Mouse (Mus musculus) forebrain, embryonic 14.5 days (tissue): Measurements from ENCODE around the gene Afg3l1. TPM values are rescaled to one million over a fixed set of nuclear protein-coding genes. Genes with fewer than 3 reads are reported as not detected.
A peak's percentile ranks its signal among the peaks of the same experiment; 100 is the strongest.
"Not testable (repeated sequence)": the region's sequence is repeated elsewhere in the genome, so short reads cannot be mapped to it uniquely, and the experiment has no call there.

Experiments used
- ATAC-seq: fragments of 200-750 bp; cut with Nextera tagmentation; 2 replicates; pipeline ENCODE4 v1.8.0; 2017; ENCODE audit warnings: mild to moderate bottlenecking, moderate library complexity
- DNase-seq: peaks from one replicate; pipeline ENCODE4 v3.0.0-alpha.2; 2015; ENCODE audit warnings: low spot score
- H3K27ac ChIP-seq: fragments of 300-500 bp; sonication (generic); 2 replicates; pipeline ENCODE4 v1.5.1; 2014; ENCODE audit warnings: low read depth, mild to moderate bottlenecking, control low read depth, low read length, moderate library complexity
- H3K27me3 ChIP-seq: fragments of 300-500 bp; sonication (generic); replicated peaks from 2 replicates; pipeline ENCODE4 v1.6.1; 2014; ENCODE audit warnings: low read length, control low read depth, mixed read lengths; ENCODE audit not compliant: control insufficient read depth, insufficient read depth
- H3K36me3 ChIP-seq: fragments of 300-500 bp; sonication (generic); 2 replicates; pipeline ENCODE4 v1.6.1; 2014; ENCODE audit warnings: low read length, control low read depth; ENCODE audit not compliant: control insufficient read depth, insufficient read depth
- H3K4me1 ChIP-seq: fragments of 300-500 bp; sonication (generic); 2 replicates; pipeline ENCODE4 v1.6.1; 2014; ENCODE audit warnings: antibody characterized with exemption, low read length, control low read depth; ENCODE audit not compliant: control insufficient read depth, insufficient read depth
- H3K4me2 ChIP-seq: fragments of 300-500 bp; sonication (generic); 2 replicates; pipeline ENCODE4 v1.6.1; 2014; ENCODE audit warnings: mild to moderate bottlenecking, control low read depth, low read length
- H3K4me3 ChIP-seq: fragments of 300-500 bp; sonication (generic); 2 replicates; pipeline ENCODE4 v1.5.1; 2014; ENCODE audit warnings: low read depth, low read length, control low read depth
- H3K9ac ChIP-seq: fragments of 300-500 bp; sonication (generic); 2 replicates; pipeline ENCODE4 v1.6.1; 2014; ENCODE audit warnings: mild to moderate bottlenecking, low read length, control low read depth, moderate library complexity
- H3K9me3 ChIP-seq: fragments of 300-500 bp; sonication (generic); replicated peaks from 2 replicates; pipeline ENCODE4 v1.6.1; 2016; ENCODE audit warnings: low read length, control low read depth, mixed read lengths; ENCODE audit not compliant: control insufficient read depth
- WGBS: fragments of 180-500 bp; shearing (Covaris S2); extraction: QIAGEN DNeasy Blood & Tissue Kit; methylation state at CpG from one replicate; pipeline ENCODE4 v1.1.7; 2014; 5-methylcytosine and 5-hydroxymethylcytosine counted together
- polyA plus RNA-seq: library from polyadenylated mRNA; unstranded; fragments of >200 nt; fragmentation: Nextera tagmentation; extraction: Ambion mirVana; gene quantifications from 2 replicates; pipeline ENCODE4 v1.2.1, GENCODE M21; 2014

Afg3l1 gene
- polyA plus RNA-seq, 1 experiment from 2014 or later, result 26.6 TPM

GRCm38 (mm10) chr8:123452149-123452548 is 25.6 kb upstream of the Afg3l1 start:
- H3K4me1 ChIP-seq, result no peaks in the 10 kb centered on the region
- WGBS, result 90% methylated on average over 4 of the region's 4 CpGs
- no peaks in the 10 kb centered on the region for H3K27me3 ChIP-seq
- no peak overlapping the region for H3K4me3 ChIP-seq
- H3K4me2 ChIP-seq, result no peak overlapping the region
- no peak overlapping the region for H3K9ac ChIP-seq
- H3K9me3 ChIP-seq, result no peaks in the 10 kb centered on the region
- ATAC-seq (no peak), DNase-seq (no peak)
- no peak overlapping the region for H3K27ac ChIP-seq
- peaks cover 45% of the 10 kb centered on the region for H3K36me3 ChIP-seq

DNA sequence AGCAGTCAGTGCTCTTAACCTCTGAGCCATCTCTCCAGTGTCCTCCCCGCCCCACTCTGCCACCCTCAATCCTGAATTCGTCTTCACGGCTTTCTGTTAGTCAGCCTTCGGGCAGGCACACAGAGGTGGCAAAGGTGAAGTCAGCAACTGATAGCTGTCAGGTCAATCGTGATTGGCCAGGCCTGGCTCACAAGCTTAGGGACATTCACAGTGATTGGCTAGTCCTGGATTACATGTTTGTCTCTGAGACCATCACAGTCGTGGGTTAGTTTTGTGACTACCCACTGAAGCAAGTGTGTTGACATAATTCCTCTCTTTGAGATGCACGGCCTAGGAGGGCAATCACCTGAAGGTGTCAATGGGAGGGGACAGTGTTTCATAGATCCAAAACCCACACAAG is 24.4 kb upstream of the Afg3l1 start:
- H3K4me1 ChIP-seq, result no peaks in the 10 kb centered on the region
- H3K4me3 ChIP-seq, result no peak overlapping the region
- 85% methylated on average over 7 of the region's 7 CpGs for WGBS
- H3K9me3 ChIP-seq, result no peaks in the 10 kb centered on the region
- peaks cover 54% of the 10 kb centered on the region for H3K36me3 ChIP-seq
- no peaks in the 10 kb centered on the region for H3K27me3 ChIP-seq
- H3K27ac ChIP-seq, result no peak overlapping the region
- no peak overlapping the region for H3K9ac ChIP-seq
- ATAC-seq, result no peak
- no peak overlapping the region for H3K4me2 ChIP-seq
- DNase-seq, result no peak

DNA sequence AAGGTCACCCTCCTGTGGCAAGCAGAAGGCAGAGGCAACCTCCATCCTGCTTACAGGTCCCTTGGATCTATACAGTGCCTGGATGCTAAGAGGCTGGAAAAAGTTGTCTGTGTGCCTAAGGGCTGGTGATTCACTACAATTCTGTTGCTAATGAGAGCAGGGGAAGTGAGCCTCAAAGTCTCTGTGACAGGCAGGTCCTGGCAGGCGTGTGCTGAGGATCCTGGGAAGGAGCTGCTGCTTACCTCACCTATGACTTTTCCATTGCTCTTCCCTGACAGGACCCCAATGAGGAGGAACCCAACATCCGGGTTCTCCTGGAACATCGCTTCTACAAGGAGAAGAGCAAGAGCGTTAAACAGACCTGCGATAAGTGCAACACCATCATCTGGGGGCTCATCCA is 23.8 kb upstream of the Afg3l1 start:
- Histone ChIP-seq H3K27ac (no peak overlapping the region), H3K4me2 (no peak overlapping the region), H3K27me3 (no peaks in the 10 kb centered on the region), H3K9ac (no peak overlapping the region), H3K9me3 (no peaks in the 10 kb centered on the region), H3K4me1 (no peaks in the 10 kb centered on the region), H3K4me3 (no peak overlapping the region), H3K36me3 (peaks cover 61% of the 10 kb centered on the region)
- DNase-seq (no peak), ATAC-seq (no peak)
- 83% methylated on average over 5 of the region's 5 CpGs for WGBS

DNA sequence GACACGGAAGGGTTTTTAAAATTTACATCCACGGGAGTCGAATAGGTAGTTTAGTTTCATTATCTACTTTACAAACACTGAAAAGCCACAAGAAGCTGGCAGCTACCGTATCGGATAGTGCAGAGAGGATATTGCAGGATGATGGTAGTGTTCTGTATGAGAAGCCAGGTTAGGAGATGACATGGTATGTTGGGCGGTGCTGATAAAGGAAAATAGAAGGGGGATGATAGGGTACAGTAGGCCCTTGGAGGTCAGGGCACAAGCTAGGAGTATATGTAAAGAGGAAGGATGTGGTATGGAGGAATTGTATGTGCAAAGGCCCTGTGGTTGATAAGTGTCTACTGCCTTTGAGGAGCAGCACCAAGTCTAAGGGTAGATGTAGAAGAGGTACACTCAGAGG is 23.1 kb upstream of the Afg3l1 start:
- no peak overlapping the region for H3K9ac ChIP-seq
- H3K27ac ChIP-seq, result no peak overlapping the region
- no peak for ATAC-seq
- H3K4me2 ChIP-seq, result no peak overlapping the region
- no peaks in the 10 kb centered on the region for H3K4me1 ChIP-seq
- no peaks in the 10 kb centered on the region for H3K27me3 ChIP-seq
- H3K36me3 ChIP-seq, result peaks cover 67% of the 10 kb centered on the region
- no peaks in the 10 kb centered on the region for H3K9me3 ChIP-seq
- 96% methylated on average over 6 of the region's 6 CpGs for WGBS
- DNase-seq, result no peak
- H3K4me3 ChIP-seq, result no peak overlapping the region

DNA sequence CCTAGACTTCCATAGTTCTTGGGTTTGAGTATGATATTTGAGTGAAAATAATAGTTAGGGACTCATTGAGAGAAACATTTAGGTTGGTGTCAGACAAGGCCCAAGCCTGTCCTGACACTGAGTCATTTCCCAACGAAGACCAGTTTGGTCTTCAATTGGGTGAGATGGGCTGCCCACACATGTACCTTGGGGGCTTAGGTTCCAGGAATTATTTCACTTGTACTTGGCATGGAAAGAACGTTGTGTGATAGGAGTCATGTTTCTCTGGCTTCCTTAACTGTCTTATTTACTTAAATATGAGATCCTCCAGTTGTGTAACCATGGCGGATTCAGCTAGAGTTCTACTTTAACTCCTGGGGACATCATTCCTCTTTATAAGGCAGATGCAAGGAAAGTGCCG is 14.1 kb upstream of the Afg3l1 start:
- no peaks in the 10 kb centered on the region for H3K4me1 ChIP-seq
- DNase-seq (no peak), ATAC-seq (no peak)
- no peaks in the 10 kb centered on the region for H3K27me3 ChIP-seq
- H3K4me3 ChIP-seq, result no peak overlapping the region
- no peak overlapping the region for H3K9ac ChIP-seq
- H3K27ac ChIP-seq, result no peak overlapping the region
- no peak overlapping the region for H3K4me2 ChIP-seq
- peaks cover 44% of the 10 kb centered on the region for H3K36me3 ChIP-seq
- H3K9me3 ChIP-seq, result no peaks in the 10 kb centered on the region
- 91% methylated on average over 4 of the region's 4 CpGs for WGBS

DNA sequence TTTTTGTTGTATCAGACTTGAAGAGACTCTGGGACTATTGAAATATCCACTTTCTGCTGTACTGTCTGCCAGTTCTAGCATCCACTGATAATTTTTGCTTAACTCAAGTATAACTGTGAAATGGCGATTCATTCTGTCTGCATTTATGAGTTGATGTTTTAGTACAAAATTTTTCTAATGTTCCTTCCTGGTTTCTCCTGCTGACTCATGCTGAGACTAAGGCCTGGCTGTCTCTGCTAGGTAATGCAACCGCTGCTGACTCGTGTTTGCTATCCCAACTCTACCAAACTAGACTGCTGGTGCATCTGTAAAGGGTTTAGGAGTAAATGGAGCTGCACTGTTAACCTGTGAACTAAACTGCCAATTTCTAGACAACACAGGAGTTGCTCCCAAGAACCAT is 10.2 kb upstream of the Afg3l1 start:
- H3K4me1 ChIP-seq, result no peaks in the 10 kb centered on the region
- no peaks in the 10 kb centered on the region for H3K27me3 ChIP-seq
- no peak overlapping the region for H3K4me2 ChIP-seq
- no peak overlapping the region for H3K9ac ChIP-seq
- WGBS, result 79% methylated on average over 3 of the region's 3 CpGs
- ATAC-seq (no peak), DNase-seq (no peak)
- H3K36me3 ChIP-seq, result peaks cover 9% of the 10 kb centered on the region
- H3K9me3 ChIP-seq, result no peaks in the 10 kb centered on the region
- H3K4me3 ChIP-seq, result no peak overlapping the region
- no peak overlapping the region for H3K27ac ChIP-seq

- H3K9ac ChIP-seq, DNase-seq, H3K27me3 ChIP-seq, H3K36me3 ChIP-seq, H3K4me3 ChIP-seq, H3K4me1 ChIP-seq, ATAC-seq, H3K27ac ChIP-seq, H3K4me2 ChIP-seq, H3K9me3 ChIP-seq: not testable (repeated sequence)
- WGBS, result 82% methylated on average over 6 of the region's 6 CpGs
Measured at GRCm38 (mm10) chr8:123472991-123473390, 4.7 kb upstream of the Afg3l1 start.

GRCm38 (mm10) chr8:123474549-123474948 is 3.2 kb upstream of the Afg3l1 start:
- not testable (repeated sequence) for H3K27ac ChIP-seq, H3K9me3 ChIP-seq, H3K4me3 ChIP-seq, H3K9ac ChIP-seq, H3K36me3 ChIP-seq, ATAC-seq, H3K27me3 ChIP-seq, H3K4me2 ChIP-seq, DNase-seq
- WGBS, result 64% methylated on average over 5 of the region's 5 CpGs
- peaks cover 11% of the 10 kb centered on the region for H3K4me1 ChIP-seq

DNA sequence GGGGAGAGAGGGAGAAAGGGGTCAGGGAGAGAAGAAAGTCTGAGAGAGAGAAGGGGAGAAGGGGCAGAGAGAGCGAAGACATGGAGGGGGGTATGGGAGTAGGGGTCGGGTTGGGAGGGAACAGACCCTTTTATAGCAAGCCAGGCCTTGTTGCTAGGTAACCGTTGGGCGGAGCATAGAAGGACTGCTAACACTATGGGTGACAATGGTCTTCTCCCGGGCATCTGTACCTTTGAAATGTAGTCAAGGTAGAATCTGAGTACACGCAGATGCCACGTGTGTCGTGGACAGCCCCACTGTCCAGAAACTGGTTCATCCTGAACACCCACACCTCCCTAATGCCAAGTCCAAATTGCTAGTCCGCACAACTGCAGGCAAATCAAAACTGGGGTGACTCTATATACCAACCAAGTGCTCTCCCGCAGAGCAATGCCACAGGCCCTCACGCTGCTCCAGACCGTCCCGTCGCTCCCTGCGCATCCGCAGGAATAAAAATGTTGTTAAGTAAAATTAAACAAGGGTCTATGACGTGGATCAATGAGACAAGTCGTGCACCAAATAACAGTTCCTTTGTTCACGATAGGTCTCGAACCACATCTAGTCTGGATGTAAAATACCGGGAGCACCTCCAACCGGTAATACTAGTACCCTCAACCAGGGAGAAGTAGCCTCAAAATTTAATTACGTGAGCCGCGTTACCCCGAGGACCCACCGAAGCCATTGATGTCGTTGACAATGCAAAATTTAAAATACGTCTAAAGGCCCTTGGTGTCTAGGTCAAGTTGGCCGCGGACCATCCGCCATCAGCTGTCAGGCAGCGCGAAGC is 579 bp upstream of the Afg3l1 start:
- Histone ChIP-seq H3K27ac (peak overlapping the region; percentile 93), H3K4me3 (peak overlapping the region; percentile 80), H3K9ac (peak overlapping the region; percentile 86), H3K4me2 (peak overlapping the region; percentile 83), H3K4me1 (peaks cover 11% of the 10 kb centered on the region), H3K36me3 (peaks cover 17% of the 10 kb centered on the region), H3K9me3 (no peaks in the 10 kb centered on the region), H3K27me3 (no peaks in the 10 kb centered on the region)
- ATAC-seq (peak; percentile 56), DNase-seq (peak; percentile 63)
- WGBS, result 7% methylated on average over 34 of the region's 34 CpGs
